Mouse (Mus musculus) stomach, embryonic 16.5 days (tissue): Measurements from ENCODE around the gene Apoc4. TPM values are rescaled to one million over a fixed set of nuclear protein-coding genes. Genes with fewer than 3 reads are reported as not detected.

Source experiments
- ATAC-seq: fragments of 200-750 bp; cut with Nextera tagmentation; 2 replicates; pipeline ENCODE4 v1.8.0; 2017; ENCODE audit warnings: moderate number of reproducible peaks, moderate TSS enrichment; ENCODE audit not compliant: insufficient read depth, low FRiP score
- H3K27ac ChIP-seq: fragments of 300-500 bp; sonication (generic); 2 replicates; pipeline ENCODE4 v1.5.1; 2014; ENCODE audit warnings: low read length
- H3K27me3 ChIP-seq: fragments of 300-500 bp; sonication (generic); 2 replicates; pipeline ENCODE4 v1.6.1; 2014; ENCODE audit warnings: low read length, control low read depth, mixed read lengths; ENCODE audit not compliant: control insufficient read depth, insufficient read depth
- H3K36me3 ChIP-seq: fragments of 300-500 bp; sonication (generic); 2 replicates; pipeline ENCODE4 v1.6.1; 2014; ENCODE audit warnings: low read length; ENCODE audit not compliant: control insufficient read depth, insufficient read depth
- H3K4me1 ChIP-seq: fragments of 300-500 bp; sonication (generic); 2 replicates; pipeline ENCODE4 v1.6.1; 2014; ENCODE audit warnings: low read length, control low read depth, mixed read lengths; ENCODE audit not compliant: control insufficient read depth, insufficient read depth
- H3K4me2 ChIP-seq: fragments of 300-500 bp; sonication (generic); 2 replicates; pipeline ENCODE4 v1.6.1; 2014; ENCODE audit warnings: low read depth, low read length, mixed read lengths
- H3K4me3 ChIP-seq: fragments of 300-500 bp; sonication (generic); replicated peaks from 2 replicates; pipeline ENCODE4 v1.5.1; 2014; ENCODE audit warnings: mild to moderate bottlenecking, low read length
- H3K9ac ChIP-seq: fragments of 300-500 bp; sonication (generic); 2 replicates; pipeline ENCODE4 v1.6.1; 2014; ENCODE audit warnings: low read length
- H3K9me3 ChIP-seq: fragments of 300-500 bp; sonication (generic); replicated peaks from 2 replicates; pipeline ENCODE4 v1.6.1; 2016; ENCODE audit warnings: low read length, control low read depth; ENCODE audit not compliant: control insufficient read depth
- WGBS: fragments of 180-500 bp; shearing (Covaris S2); extraction: QIAGEN DNeasy Blood & Tissue Kit; methylation state at CpG from one replicate; pipeline ENCODE4 v1.1.7; 2014; 5-methylcytosine and 5-hydroxymethylcytosine counted together
- polyA plus RNA-seq: library from polyadenylated mRNA; unstranded; fragments of >200 nt; fragmentation: Nextera tagmentation; extraction: Ambion mirVana; gene quantifications from 2 replicates; pipeline ENCODE4 v1.2.1, GENCODE M21; 2015

The Apoc4 gene
- polyA plus RNA-seq, 1 experiment from 2014 or later: 16.8 TPM

DNA sequence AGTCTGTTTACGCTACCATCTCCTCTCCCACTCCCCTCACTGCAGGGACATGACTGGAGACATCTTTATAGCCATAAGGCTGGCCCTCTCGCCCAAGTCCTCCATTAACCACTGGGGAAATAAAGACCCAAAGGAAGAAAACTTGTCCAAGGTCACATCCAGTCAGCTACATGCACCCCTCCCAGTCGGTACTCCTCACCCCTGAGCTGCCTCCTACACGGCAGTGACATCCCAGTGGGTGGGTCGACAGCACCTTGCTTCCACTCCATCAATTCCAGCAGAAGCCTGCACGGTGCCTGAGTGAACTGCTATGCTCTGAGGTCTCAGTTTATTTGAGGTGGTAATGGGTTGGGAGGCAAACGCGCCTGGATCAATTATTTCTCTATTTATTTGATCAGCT is 17.3 kb downstream of the Apoc4 start:
- H3K4me3 ChIP-seq: peak overlapping the region; percentile 99
- H3K4me2 ChIP-seq: peak overlapping the region; percentile 81
- H3K4me1 ChIP-seq: peaks cover 11% of the 10 kb centered on the region
- H3K27ac ChIP-seq: no peak overlapping the region
- H3K36me3 ChIP-seq: no peaks in the 10 kb centered on the region
- ATAC-seq: no peak
- 7% methylated on average over 8 of the region's 8 CpGs for WGBS
- H3K9me3 ChIP-seq: no peaks in the 10 kb centered on the region
- peak overlapping the region; percentile 91 for H3K9ac ChIP-seq
- H3K27me3 ChIP-seq: no peaks in the 10 kb centered on the region

- ATAC-seq: no peak
- 93% methylated on average over 2 of the region's 2 CpGs for WGBS
- no peak overlapping the region for H3K4me3 ChIP-seq
- no peak overlapping the region for H3K4me2 ChIP-seq
- peaks cover 14% of the 10 kb centered on the region for H3K36me3 ChIP-seq
- H3K9ac ChIP-seq: no peak overlapping the region
- H3K27me3 ChIP-seq: no peaks in the 10 kb centered on the region
- H3K9me3 ChIP-seq: no peaks in the 10 kb centered on the region
- no peaks in the 10 kb centered on the region for H3K4me1 ChIP-seq
- no peak overlapping the region for H3K27ac ChIP-seq
These were observed 28.7 kb downstream of the Apoc4 start for GRCm38 (mm10) chr7:19652614-19653013.

DNA sequence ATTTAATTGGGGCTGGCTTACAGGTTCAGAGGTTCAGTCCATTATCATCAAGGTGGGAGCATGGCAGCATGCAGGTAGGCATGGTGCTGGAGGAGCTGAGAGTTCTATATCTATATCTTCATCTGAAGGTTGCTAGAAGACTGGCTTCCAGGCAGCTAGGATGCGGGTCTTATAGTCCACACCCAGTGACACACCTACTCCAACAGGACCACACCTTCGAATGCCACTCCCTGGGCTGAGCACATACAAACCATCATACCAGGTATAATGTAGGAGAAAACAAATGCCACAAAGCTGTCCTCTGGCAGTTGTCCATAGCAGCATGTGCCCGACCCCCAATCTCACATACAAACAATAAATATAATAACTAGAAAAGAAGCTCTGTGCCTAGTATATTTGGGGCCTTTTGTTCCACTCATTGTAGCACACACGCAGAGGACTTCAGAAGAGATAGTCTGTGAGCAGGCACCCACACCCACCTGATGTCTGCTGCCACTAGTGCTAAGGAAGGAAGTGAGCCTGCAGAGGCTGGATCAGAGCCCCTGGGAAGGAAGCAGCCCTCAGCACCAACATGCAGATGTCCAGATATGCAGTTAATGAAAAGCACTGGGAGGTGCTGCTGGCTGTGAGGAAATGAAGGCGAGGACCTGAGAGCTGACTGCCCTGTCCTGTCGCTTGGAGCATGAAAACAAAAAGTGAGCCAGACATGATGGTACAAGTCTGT is 30.1 kb downstream of the Apoc4 start:
- Histone ChIP-seq H3K9ac (no peak overlapping the region), H3K9me3 (no peaks in the 10 kb centered on the region), H3K4me1 (no peaks in the 10 kb centered on the region), H3K36me3 (peaks cover 14% of the 10 kb centered on the region), H3K4me3 (no peak overlapping the region), H3K27ac (no peak overlapping the region), H3K27me3 (no peaks in the 10 kb centered on the region), H3K4me2 (no peak overlapping the region)
- no peak for ATAC-seq
- 76% methylated on average over 6 of the region's 6 CpGs for WGBS

- WGBS: 94% methylated on average over 4 of the region's 4 CpGs
- H3K9me3 ChIP-seq: no peaks in the 10 kb centered on the region
- H3K9ac ChIP-seq: no peak overlapping the region
- H3K4me3 ChIP-seq: no peak overlapping the region
- no peak overlapping the region for H3K27ac ChIP-seq
- ATAC-seq: no peak
- no peaks in the 10 kb centered on the region for H3K27me3 ChIP-seq
- peaks cover 41% of the 10 kb centered on the region for H3K36me3 ChIP-seq
- H3K4me1 ChIP-seq: no peaks in the 10 kb centered on the region
- H3K4me2 ChIP-seq: no peak overlapping the region
These were observed 40.1 kb downstream of the Apoc4 start for GRCm38 (mm10) chr7:19641223-19641622.

DNA sequence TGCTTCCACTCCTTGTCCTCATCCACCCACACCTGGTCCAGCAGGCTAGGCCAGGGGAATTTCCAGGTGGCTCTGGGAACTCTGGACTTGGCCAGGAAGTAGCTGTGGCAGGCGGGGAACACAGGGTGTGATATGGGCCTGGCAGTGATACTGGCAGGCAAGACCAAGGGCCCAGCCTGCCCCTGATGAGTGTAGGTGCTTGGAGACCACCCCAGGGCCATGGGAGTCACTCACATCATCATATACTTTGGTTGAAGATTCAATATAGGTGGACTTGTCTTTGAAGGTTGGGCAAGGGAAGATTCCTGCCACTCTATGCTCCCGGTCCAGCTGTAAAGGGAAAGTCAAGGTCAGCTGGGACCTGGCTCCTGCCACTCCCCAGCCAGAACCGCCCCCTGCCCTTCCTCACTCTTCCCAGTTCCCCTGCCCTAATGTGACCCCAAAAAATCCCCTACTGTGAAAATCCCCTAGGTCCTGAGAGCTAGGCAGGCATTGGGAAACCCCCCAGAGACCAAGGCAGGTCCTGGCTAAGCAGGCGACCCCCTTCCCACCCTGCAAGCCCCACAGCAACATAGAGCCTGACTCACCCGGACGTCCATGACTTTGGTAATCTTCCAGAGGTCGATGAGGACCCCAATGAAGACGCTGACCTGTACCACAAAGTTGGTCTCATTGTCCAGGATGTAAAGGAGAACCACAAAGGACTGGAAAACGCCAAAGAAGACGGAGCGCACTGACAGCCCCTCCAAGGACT is 46.0 kb downstream of the Apoc4 start:
- Histone ChIP-seq H3K27ac (no peak overlapping the region), H3K9ac (no peak overlapping the region), H3K4me3 (no peak overlapping the region), H3K4me2 (no peak overlapping the region), H3K36me3 (peaks cover 25% of the 10 kb centered on the region), H3K27me3 (no peaks in the 10 kb centered on the region), H3K4me1 (no peaks in the 10 kb centered on the region), H3K9me3 (no peaks in the 10 kb centered on the region)
- WGBS: 88% methylated on average over 11 of the region's 11 CpGs
- ATAC-seq: no peak

GRCm38 (mm10) chr7:19634591-19634990 is 46.7 kb downstream of the Apoc4 start:
- no peak for ATAC-seq
- Histone ChIP-seq H3K9me3 (no peaks in the 10 kb centered on the region), H3K27me3 (no peaks in the 10 kb centered on the region), H3K4me3 (no peak overlapping the region), H3K4me1 (no peaks in the 10 kb centered on the region), H3K4me2 (no peak overlapping the region), H3K9ac (no peak overlapping the region), H3K36me3 (peaks cover 25% of the 10 kb centered on the region), H3K27ac (no peak overlapping the region)
- WGBS: 87% methylated on average over 2 of the region's 2 CpGs

DNA sequence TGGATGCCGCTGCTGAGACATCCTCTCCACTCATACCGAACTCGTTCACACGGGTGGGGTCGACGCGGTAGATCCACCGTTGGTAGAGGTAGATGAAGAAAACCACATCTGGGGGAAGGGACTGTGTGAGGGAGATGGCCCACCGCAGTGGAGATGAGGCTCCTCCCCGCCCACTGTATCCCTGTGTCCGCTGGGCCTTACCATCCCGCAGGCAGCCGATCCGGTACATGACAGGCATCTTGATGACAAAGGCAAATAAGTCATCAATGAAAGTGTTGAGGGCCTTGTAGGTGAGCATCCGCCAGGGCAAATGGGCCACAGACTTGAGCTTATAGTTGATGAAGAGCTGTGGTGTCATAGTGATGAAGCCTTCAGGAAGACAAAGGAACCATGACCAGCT is 47.4 kb downstream of the Apoc4 start:
- ATAC-seq: no peak
- H3K27me3 ChIP-seq: no peaks in the 10 kb centered on the region
- no peaks in the 10 kb centered on the region for H3K9me3 ChIP-seq
- no peak overlapping the region for H3K4me3 ChIP-seq
- H3K4me1 ChIP-seq: no peaks in the 10 kb centered on the region
- peaks cover 25% of the 10 kb centered on the region for H3K36me3 ChIP-seq
- H3K4me2 ChIP-seq: no peak overlapping the region
- no peak overlapping the region for H3K9ac ChIP-seq
- H3K27ac ChIP-seq: no peak overlapping the region
- WGBS: 91% methylated on average over 15 of the region's 15 CpGs

DNA sequence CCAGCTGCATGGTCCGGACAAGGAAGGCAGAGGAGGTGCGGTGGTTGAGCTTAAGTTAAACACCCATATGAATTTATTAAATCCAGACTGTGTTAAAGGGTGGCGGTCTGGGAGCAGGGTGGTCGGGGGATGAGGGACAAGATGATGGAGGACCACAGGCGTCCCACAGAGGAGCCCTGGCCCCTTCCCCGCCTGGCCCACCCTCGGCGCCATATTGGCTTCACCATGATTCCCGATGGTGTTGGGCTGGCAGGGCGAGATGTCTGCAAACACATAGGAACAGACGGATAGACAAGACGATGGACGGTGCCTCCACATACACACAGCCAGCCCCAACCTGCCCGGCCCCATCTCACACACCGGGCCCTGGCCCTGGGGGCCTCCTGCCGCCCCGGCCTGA is 48.1 kb downstream of the Apoc4 start:
- no peaks in the 10 kb centered on the region for H3K4me1 ChIP-seq
- H3K9ac ChIP-seq: no peak overlapping the region
- H3K4me3 ChIP-seq: no peak overlapping the region
- H3K27me3 ChIP-seq: no peaks in the 10 kb centered on the region
- H3K36me3 ChIP-seq: peaks cover 25% of the 10 kb centered on the region
- H3K4me2 ChIP-seq: no peak overlapping the region
- WGBS: 90% methylated on average over 17 of the region's 17 CpGs
- no peak overlapping the region for H3K27ac ChIP-seq
- no peaks in the 10 kb centered on the region for H3K9me3 ChIP-seq
- no peak for ATAC-seq

DNA sequence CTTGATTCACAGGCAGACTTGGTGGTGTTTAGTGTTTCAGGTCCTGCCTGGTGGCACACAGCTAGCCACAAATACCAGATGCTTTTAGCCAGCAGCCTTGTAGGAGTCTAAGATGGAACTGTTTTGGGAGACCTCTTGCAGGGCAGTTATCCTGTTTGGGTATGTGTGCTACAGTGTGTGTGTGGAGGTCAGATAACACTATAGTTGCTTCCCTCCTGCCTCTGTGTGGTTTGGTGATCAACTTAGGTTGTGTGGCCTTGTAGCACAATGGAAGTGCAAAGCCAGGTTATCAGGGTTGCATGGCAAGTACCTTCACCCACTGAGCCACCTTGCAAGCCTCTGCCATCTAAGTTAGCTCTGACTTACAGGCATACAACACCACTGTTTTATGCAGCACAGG is 48.6 kb downstream of the Apoc4 start:
- H3K4me2 ChIP-seq: no peak overlapping the region
- no peak overlapping the region for H3K9ac ChIP-seq
- no peaks in the 10 kb centered on the region for H3K9me3 ChIP-seq
- no peak for ATAC-seq
- no peaks in the 10 kb centered on the region for H3K27me3 ChIP-seq
- H3K4me1 ChIP-seq: no peaks in the 10 kb centered on the region
- H3K27ac ChIP-seq: no peak overlapping the region
- no peak overlapping the region for H3K4me3 ChIP-seq
- H3K36me3 ChIP-seq: peaks cover 24% of the 10 kb centered on the region
